Mouse (Mus musculus): ENCODE results near the gene Art5. TPM values are rescaled to one million over a fixed set of nuclear protein-coding genes. Genes with fewer than 3 reads are reported as not detected.

Gene Art5
- polyA plus RNA-seq, 1 experiment from 2014 or later: 0.23 TPM

- H3K4me3 ChIP-seq (ENCODE audit: low read length): no peak overlapping the region
- H3K9ac ChIP-seq (ENCODE audit: low read depth, low read length): no peak overlapping the region
- H3K27ac ChIP-seq (ENCODE audit: low read depth, low read length): no peak overlapping the region
- no peak for ATAC-seq
- H3K4me1 ChIP-seq (ENCODE audit: control insufficient read depth, insufficient read depth, low read depth, low read length): no peaks in the 10 kb centered on the region; the same call in 1 of the 2 replicates
- H3K4me2 ChIP-seq (ENCODE audit: low read length): no peak overlapping the region
- H3K9me3 ChIP-seq (ENCODE audit: control insufficient read depth, low read length): no peaks in the 10 kb centered on the region
- WGBS: 88% methylated on average over 4 of the region's 4 CpGs
- no peaks in the 10 kb centered on the region for H3K27me3 ChIP-seq (replicated peaks; ENCODE audit: control insufficient read depth, insufficient read depth, low read length)
- H3K36me3 ChIP-seq (ENCODE audit: control insufficient read depth, insufficient read depth, low read length): no peaks in the 10 kb centered on the region
Measured at GRCm38 (mm10) chr7:102109746-102110145, 457 bp upstream of the Art5 start.

- Histone ChIP-seq H3K27ac (ENCODE audit: low read depth, low read length) (no peak overlapping the region), H3K4me2 (ENCODE audit: low read length) (no peak overlapping the region), H3K4me1 (ENCODE audit: control insufficient read depth, insufficient read depth, low read depth, low read length) (no peaks in the 10 kb centered on the region; the same call in 1 of the 2 replicates), H3K9ac (ENCODE audit: low read depth, low read length) (no peak overlapping the region), H3K9me3 (ENCODE audit: control insufficient read depth, low read length) (no peaks in the 10 kb centered on the region), H3K36me3 (ENCODE audit: control insufficient read depth, insufficient read depth, low read length) (no peaks in the 10 kb centered on the region), H3K4me3 (ENCODE audit: low read length) (no peak overlapping the region), H3K27me3 (replicated peaks; ENCODE audit: control insufficient read depth, insufficient read depth, low read length) (no peaks in the 10 kb centered on the region)
- WGBS: 86% methylated on average over 1 of the region's 1 CpGs
- ATAC-seq: no peak
Measured at GRCm38 (mm10) chr7:102108206-102108605, 1.1 kb downstream of the Art5 start.

- Histone ChIP-seq H3K9me3 (ENCODE audit: control insufficient read depth, low read length) (no peaks in the 10 kb centered on the region), H3K4me1 (ENCODE audit: control insufficient read depth, insufficient read depth, low read depth, low read length) (no peaks in the 10 kb centered on the region; the same call in 1 of the 2 replicates), H3K4me2 (ENCODE audit: low read length) (peak overlapping the region; percentile 51), H3K27ac (ENCODE audit: low read depth, low read length) (no peak overlapping the region), H3K27me3 (replicated peaks; ENCODE audit: control insufficient read depth, insufficient read depth, low read length) (no peaks in the 10 kb centered on the region), H3K9ac (ENCODE audit: low read depth, low read length) (peak overlapping the region; percentile 18; the same call in 1 of the 2 replicates), H3K4me3 (ENCODE audit: low read length) (peak overlapping the region; percentile 27), H3K36me3 (ENCODE audit: control insufficient read depth, insufficient read depth, low read length) (no peaks in the 10 kb centered on the region)
- peak; percentile 27; the same call in 1 of the 2 replicates for ATAC-seq
- 21% methylated on average over 20 of the region's 23 CpGs for WGBS
Measured at GRCm38 (mm10) chr7:102106700-102107141, 2.6 kb downstream of the Art5 start.

DNA sequence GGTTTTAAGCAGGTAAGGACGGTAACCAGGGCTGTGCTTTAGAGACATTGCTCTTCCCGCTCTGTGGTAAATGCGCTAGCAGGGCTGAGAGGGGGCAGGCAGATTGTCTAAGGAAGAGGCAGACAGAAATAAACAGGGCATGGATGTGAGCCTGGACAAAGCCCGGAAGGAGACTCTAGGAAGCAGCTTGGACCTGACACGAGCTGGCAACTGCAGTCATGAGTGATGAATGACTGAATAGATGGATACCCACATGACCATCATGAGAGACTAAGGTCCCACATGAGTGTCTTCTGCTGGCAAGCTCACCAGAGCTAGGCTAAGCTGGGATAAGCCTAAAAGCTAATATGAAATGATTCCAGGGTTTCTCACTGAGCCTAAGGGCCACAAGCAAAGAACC is 5.2 kb downstream of the Art5 start:
- Histone ChIP-seq H3K9ac (ENCODE audit: low read depth, low read length) (no peak overlapping the region), H3K27me3 (replicated peaks; ENCODE audit: control insufficient read depth, insufficient read depth, low read length) (no peaks in the 10 kb centered on the region)

DNA sequence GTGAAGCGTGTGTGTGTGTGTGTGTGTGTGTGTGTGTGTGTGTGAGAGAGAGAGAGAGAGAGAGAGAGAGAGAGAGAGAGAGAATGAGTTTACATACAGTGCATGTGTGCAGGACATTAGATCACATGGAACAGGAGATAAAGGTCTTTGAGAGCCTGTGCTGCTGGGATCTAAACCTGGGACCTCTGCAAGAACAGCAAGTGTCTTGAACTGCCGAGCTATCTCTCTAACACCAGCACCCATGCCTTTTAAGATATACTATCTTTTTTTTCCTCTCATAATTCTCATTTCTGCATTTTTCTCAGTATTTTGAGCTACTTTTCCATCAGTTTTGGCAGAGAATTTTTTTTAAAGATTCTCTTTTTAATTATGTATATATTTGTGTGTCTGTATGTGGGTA is 5.7 kb downstream of the Art5 start:
- Histone ChIP-seq H3K9me3 (ENCODE audit: control insufficient read depth, low read length) (no peaks in the 10 kb centered on the region), H3K27me3 (replicated peaks; ENCODE audit: control insufficient read depth, insufficient read depth, low read length) (no peaks in the 10 kb centered on the region), H3K4me1 (ENCODE audit: control insufficient read depth, insufficient read depth, low read depth, low read length) (no peaks in the 10 kb centered on the region; the same call in none of the 2 replicates), H3K27ac (ENCODE audit: low read depth, low read length) (no peak overlapping the region), H3K4me3 (ENCODE audit: low read length) (no peak overlapping the region), H3K9ac (ENCODE audit: low read depth, low read length) (no peak overlapping the region), H3K36me3 (ENCODE audit: control insufficient read depth, insufficient read depth, low read length) (no peaks in the 10 kb centered on the region), H3K4me2 (ENCODE audit: low read length) (no peak overlapping the region)
- WGBS: 81% methylated on average over 2 of the region's 2 CpGs
- no peak for ATAC-seq

More for the DNA sequence above, 5.2 kb downstream of the Art5 start:
- 80% methylated on average over 5 of the region's 5 CpGs for WGBS
- no peak for ATAC-seq
- Histone ChIP-seq H3K4me3 (ENCODE audit: low read length) (no peak overlapping the region), H3K27ac (ENCODE audit: low read depth, low read length) (no peak overlapping the region), H3K36me3 (ENCODE audit: control insufficient read depth, insufficient read depth, low read length) (no peaks in the 10 kb centered on the region), H3K4me1 (ENCODE audit: control insufficient read depth, insufficient read depth, low read depth, low read length) (no peaks in the 10 kb centered on the region; the same call in none of the 2 replicates), H3K4me2 (ENCODE audit: low read length) (no peak overlapping the region), H3K9me3 (ENCODE audit: control insufficient read depth, low read length) (no peaks in the 10 kb centered on the region)

DNA sequence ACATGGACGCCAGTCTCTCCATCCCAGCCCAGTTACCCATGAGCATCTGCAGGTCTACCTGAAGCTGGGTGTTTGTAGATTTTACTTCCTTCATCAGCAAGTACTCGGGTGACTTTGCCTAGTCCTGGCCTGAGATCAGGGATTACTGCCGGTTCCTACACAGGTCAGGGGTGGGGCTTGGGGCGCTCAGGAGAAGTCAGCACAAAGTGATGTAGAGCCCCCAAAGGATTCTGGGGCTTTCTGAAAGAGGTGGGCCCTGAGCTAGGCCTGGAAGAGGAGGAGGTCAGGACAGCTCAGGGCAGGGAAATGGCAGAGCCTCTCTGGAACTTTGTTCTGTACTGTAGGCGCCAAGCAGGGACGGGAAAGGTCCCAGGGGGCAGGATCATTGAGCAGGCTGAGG is 6.6 kb downstream of the Art5 start:
- Histone ChIP-seq H3K9me3 (ENCODE audit: control insufficient read depth, low read length) (no peaks in the 10 kb centered on the region), H3K9ac (ENCODE audit: low read depth, low read length) (no peak overlapping the region), H3K4me3 (ENCODE audit: low read length) (no peak overlapping the region), H3K4me1 (ENCODE audit: control insufficient read depth, insufficient read depth, low read depth, low read length) (no peaks in the 10 kb centered on the region; the same call in none of the 2 replicates), H3K4me2 (ENCODE audit: low read length) (no peak overlapping the region), H3K27ac (ENCODE audit: low read depth, low read length) (no peak overlapping the region), H3K27me3 (replicated peaks; ENCODE audit: control insufficient read depth, insufficient read depth, low read length) (no peaks in the 10 kb centered on the region), H3K36me3 (ENCODE audit: control insufficient read depth, insufficient read depth, low read length) (no peaks in the 10 kb centered on the region)
- ATAC-seq: no peak
- WGBS: 44% methylated on average over 6 of the region's 6 CpGs

DNA sequence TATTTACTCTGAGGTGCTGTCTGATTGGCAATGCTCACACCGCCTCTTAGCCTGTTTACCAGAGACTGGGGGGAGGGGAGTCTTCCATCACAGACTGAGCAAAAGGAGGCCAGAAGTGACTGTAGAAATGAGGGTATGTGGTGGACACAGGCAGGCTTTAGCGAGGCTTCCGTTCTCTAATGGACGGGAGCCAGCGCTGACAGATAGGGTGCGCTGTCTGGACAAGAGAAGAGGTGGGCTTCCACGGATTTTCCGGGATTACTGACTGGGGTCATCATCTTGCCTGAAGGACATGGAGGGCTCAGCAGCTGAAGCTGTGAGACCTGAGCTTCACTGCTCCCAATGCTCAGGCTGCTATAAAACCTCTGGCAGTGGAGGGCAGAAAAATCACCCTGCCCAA is 7.0 kb downstream of the Art5 start:
- H3K27ac ChIP-seq (ENCODE audit: low read depth, low read length): no peak overlapping the region
- ATAC-seq: no peak
- WGBS: 48% methylated on average over 8 of the region's 8 CpGs
- H3K4me2 ChIP-seq (ENCODE audit: low read length): no peak overlapping the region
- no peaks in the 10 kb centered on the region for H3K27me3 ChIP-seq (replicated peaks; ENCODE audit: control insufficient read depth, insufficient read depth, low read length)
- H3K9ac ChIP-seq (ENCODE audit: low read depth, low read length): no peak overlapping the region
- H3K4me3 ChIP-seq (ENCODE audit: low read length): no peak overlapping the region
- no peaks in the 10 kb centered on the region for H3K9me3 ChIP-seq (ENCODE audit: control insufficient read depth, low read length)
- no peaks in the 10 kb centered on the region for H3K36me3 ChIP-seq (ENCODE audit: control insufficient read depth, insufficient read depth, low read length)
- H3K4me1 ChIP-seq (ENCODE audit: control insufficient read depth, insufficient read depth, low read depth, low read length): no peaks in the 10 kb centered on the region; the same call in none of the 2 replicates

GRCm38 (mm10) chr7:102101487-102101886 is 7.8 kb downstream of the Art5 start, which contains the start of gene Art1:
Gene Art1, plus strand, starts transcription at chr7:102101743.
- Histone ChIP-seq H3K9me3 (ENCODE audit: control insufficient read depth, low read length) (no peaks in the 10 kb centered on the region), H3K36me3 (ENCODE audit: control insufficient read depth, insufficient read depth, low read length) (no peaks in the 10 kb centered on the region), H3K9ac (ENCODE audit: low read depth, low read length) (no peak within 1 kb of the TSS), H3K27ac (ENCODE audit: low read depth, low read length) (no peak within 1 kb of the TSS), H3K4me2 (ENCODE audit: low read length) (no peak within 1 kb of the TSS), H3K27me3 (replicated peaks; ENCODE audit: control insufficient read depth, insufficient read depth, low read length) (no peaks in the 10 kb centered on the region), H3K4me1 (ENCODE audit: control insufficient read depth, insufficient read depth, low read depth, low read length) (no peaks in the 10 kb centered on the region; the same call in 1 of the 2 replicates), H3K4me3 (ENCODE audit: low read length) (no peak within 1 kb of the TSS)
- 37% methylated on average over 5 of the region's 5 CpGs for WGBS
- no peak for ATAC-seq

DNA sequence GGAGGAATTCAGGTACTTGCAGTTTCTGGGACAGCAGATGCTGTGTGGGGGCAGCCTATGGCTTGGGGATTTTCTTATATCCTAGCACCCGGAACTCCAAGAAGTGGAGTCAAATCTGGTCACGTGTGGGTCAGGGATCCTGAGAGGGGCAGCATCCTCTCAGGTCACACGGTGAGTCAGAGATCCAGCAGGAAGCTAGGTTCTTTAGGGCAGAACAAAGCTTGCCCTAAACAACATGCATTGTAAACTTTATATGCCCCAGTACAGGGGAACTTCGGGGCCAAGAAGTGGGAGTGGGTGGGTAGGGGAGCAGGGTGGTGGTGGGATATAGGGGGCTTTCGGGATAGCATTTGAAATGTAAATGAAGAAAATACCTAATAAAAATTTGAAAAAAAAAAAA is 8.4 kb downstream of the Art5 start:
- Histone ChIP-seq H3K4me1 (ENCODE audit: control insufficient read depth, insufficient read depth, low read depth, low read length) (no peaks in the 10 kb centered on the region; the same call in 1 of the 2 replicates), H3K27ac (ENCODE audit: low read depth, low read length) (no peak overlapping the region), H3K4me3 (ENCODE audit: low read length) (no peak overlapping the region), H3K9ac (ENCODE audit: low read depth, low read length) (no peak overlapping the region), H3K36me3 (ENCODE audit: control insufficient read depth, insufficient read depth, low read length) (no peaks in the 10 kb centered on the region), H3K9me3 (ENCODE audit: control insufficient read depth, low read length) (no peaks in the 10 kb centered on the region), H3K4me2 (ENCODE audit: low read length) (no peak overlapping the region), H3K27me3 (replicated peaks; ENCODE audit: control insufficient read depth, insufficient read depth, low read length) (no peaks in the 10 kb centered on the region)
- WGBS: 68% methylated on average over 5 of the region's 5 CpGs
- ATAC-seq: no peak
